Mouse (Mus musculus) erythroblast, embryonic 14.5 days (primary cell): Measurements from ENCODE around the gene Far2.

ENCODE experiments used
- GATA1 ChIP-seq: IDR thresholded peaks from 2 replicates; pipeline ENCODE4 v1.6.1; 2012; ENCODE audit warnings: low read length, inconsistent platforms, mixed read lengths
- TAL1 ChIP-seq: IDR thresholded peaks from 3 replicates; pipeline ENCODE4 v1.6.1; 2012; ENCODE audit warnings: low read length, inconsistent platforms, mixed read lengths

GRCm38 (mm10) chr6:148047650-148047988 lies 560 bp downstream of the Far2 start:
- TF ChIP-seq GATA1, result no peak
- no peak for TF ChIP-seq TAL1
